Mouse (Mus musculus): ENCODE measurements around the gene Efhc1. TPM values are rescaled to one million over a fixed set of nuclear protein-coding genes. Genes with fewer than 3 reads are reported as not detected.

Efhc1 gene
- total and polyA plus RNA-seq, 3 experiments: not detected

- TF ChIP-seq CTCF (conservative IDR thresholded peaks at IDR 0.05 in 1 of 2, IDR thresholded peaks at IDR 0.05 in 1 of 2; ENCODE audit: low read depth in 2 of 2, low read length in 2 of 2) (peak; percentile 69 to 97), UBTF (IDR thresholded peaks at IDR 0.05; ENCODE audit: low read depth, low read length) (no peak), RAD21 (IDR thresholded peaks at IDR 0.05; ENCODE audit: low read depth, low read length) (peak; percentile 98), ZNF384 (IDR thresholded peaks at IDR 0.05; ENCODE audit: low read depth, low read length) (peak; percentile 37)
These were observed 12.4 kb upstream of the Efhc1 start (continued) for GRCm38 (mm10) chr1:20939046-20939445.

DNA sequence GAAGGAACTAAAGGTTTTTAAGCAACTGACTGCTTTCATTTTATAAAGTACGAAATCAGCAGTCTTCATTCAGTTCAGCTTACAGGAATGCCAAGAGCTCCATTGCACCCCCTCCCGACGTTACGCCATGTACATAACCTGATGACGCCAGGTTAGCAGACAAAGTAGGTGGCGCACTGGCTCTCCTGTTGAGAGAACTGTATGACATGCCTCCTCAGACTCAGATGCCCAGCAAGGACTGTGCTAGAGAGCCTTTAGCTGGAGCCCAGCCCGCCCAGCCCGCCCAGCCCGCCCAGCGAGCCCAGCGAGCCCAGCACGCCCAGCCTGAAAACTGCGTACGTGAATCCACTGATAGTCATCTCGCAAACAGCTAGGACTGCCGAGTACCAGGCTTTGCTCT lies 11.3 kb upstream of the Efhc1 start:
- no peak overlapping the region for H3K9ac ChIP-seq (ENCODE audit: insufficient read depth, low read depth)
- no peak for DNase-seq (ENCODE audit: extremely low read depth)
- no peaks in the 10 kb centered on the region for H3K79me2 ChIP-seq (replicated peaks; ENCODE audit: control insufficient read depth, extremely low read depth, insufficient read depth, poor library complexity, severe bottlenecking)
- no peak overlapping the region for H3K4me3 ChIP-seq (replicated peaks in 1 of 3; ENCODE audit: low read depth in 2 of 3, low read length in 2 of 3, poor library complexity in 1 of 3)
- TF ChIP-seq RAD21 (IDR thresholded peaks at IDR 0.05; ENCODE audit: low read depth, low read length) (no peak), MYC (IDR thresholded peaks at IDR 0.05; ENCODE audit: low read depth, low read length) (no peak), CTCF (conservative IDR thresholded peaks at IDR 0.05 in 1 of 2, IDR thresholded peaks at IDR 0.05 in 1 of 2; ENCODE audit: low read depth in 2 of 2, low read length in 2 of 2) (peak in 1 of 2 experiments; percentile 9; a peak in 1 of 4 replicates)
- H3K27ac ChIP-seq (ENCODE audit: insufficient read depth, low read depth): no peak overlapping the region
- H3K27me3 ChIP-seq (replicated peaks): no peaks in the 10 kb centered on the region
- in situ Hi-C loops (cut with MboI; ENCODE audit: low pct_ligation_motif_present, low pct_unique_long_range_greater_than_20kb, low sequenced_read_pairs): no loop called here
- dilution Hi-C loops (cut with MboI; ENCODE audit: extremely low pct_ligation_motif_present, extremely low pct_unique_long_range_greater_than_20kb, low sequenced_read_pairs): no loop called here
- no peak overlapping the region for H3K4me2 ChIP-seq (ENCODE audit: insufficient read depth, low read depth, poor library complexity, severe bottlenecking)
- peaks cover 0 to 3% of the 10 kb centered on the region in 2 experiments; a peak in 2 of 4 replicates for H3K4me1 ChIP-seq (ENCODE audit: control insufficient read depth in 1 of 2, insufficient read depth in 2 of 2)
- peaks cover 0 to 10% of the 10 kb centered on the region in 2 experiments for H3K36me3 ChIP-seq (replicated peaks in 1 of 2; ENCODE audit: control insufficient read depth in 1 of 2, insufficient read depth in 1 of 2, low read length in 1 of 2)
- peaks cover 2% of the 10 kb centered on the region for H3K9me3 ChIP-seq (replicated peaks; ENCODE audit: low read length)

DNA sequence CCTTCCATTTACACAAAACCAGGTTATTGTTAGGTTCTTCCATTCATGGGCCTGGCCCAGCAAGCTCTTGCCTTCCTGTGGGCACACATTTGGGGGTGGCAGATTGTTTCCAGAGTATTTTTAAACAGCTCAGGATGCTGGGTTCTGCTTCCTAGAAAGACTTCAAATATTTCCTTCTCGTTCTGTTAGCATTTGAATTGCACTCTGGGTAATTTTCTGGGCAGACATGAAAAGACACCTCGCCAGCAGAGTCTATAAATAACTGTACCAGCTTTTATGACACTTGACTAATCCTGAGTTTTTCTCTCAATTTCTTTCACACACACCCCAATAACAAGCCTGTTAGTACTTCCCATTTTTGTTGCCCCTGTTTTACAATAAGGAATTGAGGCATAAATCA lies 10.1 kb upstream of the Efhc1 start:
- H3K9me3 ChIP-seq (replicated peaks; ENCODE audit: low read length): peaks cover 2% of the 10 kb centered on the region
- no peak for TF ChIP-seq NRF1 (IDR thresholded peaks at IDR 0.05; ENCODE audit: low read depth, low read length)
- TF ChIP-seq ZMIZ1 (IDR thresholded peaks at IDR 0.05; ENCODE audit: low read depth, low read length): no peak
- no peak for TF ChIP-seq MEF2A (IDR thresholded peaks at IDR 0.05; ENCODE audit: borderline replicate concordance, low read depth, low read length)
- TF ChIP-seq MAX (IDR thresholded peaks at IDR 0.05; ENCODE audit: low read length): no peak
- H3K4me3 ChIP-seq (replicated peaks in 1 of 3; ENCODE audit: low read depth in 2 of 3, low read length in 2 of 3, poor library complexity in 1 of 3): no peak overlapping the region
- H3K9ac ChIP-seq (ENCODE audit: insufficient read depth, low read depth): no peak overlapping the region
- in situ Hi-C loops (cut with MboI; ENCODE audit: low pct_ligation_motif_present, low pct_unique_long_range_greater_than_20kb, low sequenced_read_pairs): no loop called here
- no peak for DNase-seq (ENCODE audit: extremely low read depth)
- H3K4me2 ChIP-seq (ENCODE audit: insufficient read depth, low read depth, poor library complexity, severe bottlenecking): no peak overlapping the region
- H3K27ac ChIP-seq (ENCODE audit: insufficient read depth, low read depth): no peak overlapping the region
- H3K27me3 ChIP-seq (replicated peaks): no peaks in the 10 kb centered on the region
- H3K4me1 ChIP-seq (ENCODE audit: control insufficient read depth in 1 of 2, insufficient read depth in 2 of 2): peaks cover 0 to 3% of the 10 kb centered on the region in 2 experiments; a peak in 2 of 4 replicates
- dilution Hi-C loops (cut with MboI; ENCODE audit: extremely low pct_ligation_motif_present, extremely low pct_unique_long_range_greater_than_20kb, low sequenced_read_pairs): no loop called here
- peaks cover 0 to 7% of the 10 kb centered on the region in 2 experiments for H3K36me3 ChIP-seq (replicated peaks in 1 of 2; ENCODE audit: control insufficient read depth in 1 of 2, insufficient read depth in 1 of 2, low read length in 1 of 2)
- H3K79me2 ChIP-seq (replicated peaks; ENCODE audit: control insufficient read depth, extremely low read depth, insufficient read depth, poor library complexity, severe bottlenecking): no peaks in the 10 kb centered on the region

DNA sequence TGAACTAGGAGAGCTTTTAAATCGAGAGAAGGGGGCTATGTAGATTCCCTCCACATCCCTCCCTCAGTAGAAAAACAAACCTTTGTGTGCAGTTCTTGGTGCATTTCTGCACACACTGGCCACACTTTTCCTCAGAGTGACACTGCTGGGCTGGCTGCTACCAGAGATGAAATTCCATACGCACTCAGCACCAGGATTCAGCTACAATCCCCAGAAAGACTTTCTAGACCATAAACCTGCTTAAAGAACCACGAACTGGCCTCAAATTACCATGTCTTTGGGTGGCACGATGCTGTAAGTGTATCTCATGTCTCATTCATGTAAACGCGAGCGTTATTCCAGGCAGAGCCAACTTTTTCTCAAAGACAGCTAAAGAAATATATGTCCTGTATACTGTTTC lies 9.6 kb upstream of the Efhc1 start:
- no peak overlapping the region for H3K4me2 ChIP-seq (ENCODE audit: insufficient read depth, low read depth, poor library complexity, severe bottlenecking)
- no peaks in the 10 kb centered on the region for H3K27me3 ChIP-seq (replicated peaks)
- peaks cover 2% of the 10 kb centered on the region for H3K9me3 ChIP-seq (replicated peaks; ENCODE audit: low read length)
- no peak for DNase-seq (ENCODE audit: extremely low read depth)
- peaks cover 0 to 1% of the 10 kb centered on the region in 2 experiments for H3K36me3 ChIP-seq (replicated peaks in 1 of 2; ENCODE audit: control insufficient read depth in 1 of 2, insufficient read depth in 1 of 2, low read length in 1 of 2)
- dilution Hi-C loops (cut with MboI; ENCODE audit: extremely low pct_ligation_motif_present, extremely low pct_unique_long_range_greater_than_20kb, low sequenced_read_pairs): no loop called here
- no peak overlapping the region for H3K27ac ChIP-seq (ENCODE audit: insufficient read depth, low read depth)
- no peak overlapping the region for H3K9ac ChIP-seq (ENCODE audit: insufficient read depth, low read depth)
- H3K4me1 ChIP-seq (ENCODE audit: control insufficient read depth in 1 of 2, insufficient read depth in 2 of 2): peaks cover 0 to 3% of the 10 kb centered on the region in 2 experiments; a peak in 2 of 4 replicates
- no peaks in the 10 kb centered on the region for H3K79me2 ChIP-seq (replicated peaks; ENCODE audit: control insufficient read depth, extremely low read depth, insufficient read depth, poor library complexity, severe bottlenecking)
- no peak for TF ChIP-seq IRF4 (IDR thresholded peaks at IDR 0.05; ENCODE audit: low read depth, low read length)
- H3K4me3 ChIP-seq (replicated peaks in 1 of 3; ENCODE audit: low read depth in 2 of 3, low read length in 2 of 3, poor library complexity in 1 of 3): no peak overlapping the region
- in situ Hi-C loops (cut with MboI; ENCODE audit: low pct_ligation_motif_present, low pct_unique_long_range_greater_than_20kb, low sequenced_read_pairs): no loop called here
